Mouse (Mus musculus): ENCODE measurements at regions not wholly inside any gene's neighbourhood (a gene's known extent, or its start where the extent isn't known, plus 50 kb on each side); places are given as distances from the start of the nearest gene placed in this dataset.
"Not testable (repeated sequence)": the region's sequence is repeated elsewhere in the genome, so short reads cannot be mapped to it uniquely, and the experiment has no call there.

DNA sequence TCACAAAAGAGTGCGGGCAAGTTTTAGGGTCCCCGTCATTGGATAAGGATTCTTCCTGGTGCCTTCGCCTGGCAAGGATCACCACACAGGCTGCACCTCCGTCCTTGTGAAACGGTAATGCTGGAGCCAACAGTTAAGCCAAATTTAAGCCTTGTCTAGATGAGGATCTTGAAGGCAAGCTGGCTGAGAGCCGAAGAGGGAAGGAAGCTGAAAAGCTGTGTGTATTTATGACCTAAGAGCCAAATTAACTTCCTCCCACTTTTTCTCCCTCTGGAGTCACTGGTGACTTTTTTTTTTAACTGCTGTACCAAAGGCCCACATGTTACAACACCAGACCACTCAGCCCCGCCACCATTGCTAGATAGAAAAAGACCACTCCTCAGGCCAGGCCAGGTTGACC, 249.1 kb upstream of the Jarid2 start:
- no peak for DNase-seq

DNA sequence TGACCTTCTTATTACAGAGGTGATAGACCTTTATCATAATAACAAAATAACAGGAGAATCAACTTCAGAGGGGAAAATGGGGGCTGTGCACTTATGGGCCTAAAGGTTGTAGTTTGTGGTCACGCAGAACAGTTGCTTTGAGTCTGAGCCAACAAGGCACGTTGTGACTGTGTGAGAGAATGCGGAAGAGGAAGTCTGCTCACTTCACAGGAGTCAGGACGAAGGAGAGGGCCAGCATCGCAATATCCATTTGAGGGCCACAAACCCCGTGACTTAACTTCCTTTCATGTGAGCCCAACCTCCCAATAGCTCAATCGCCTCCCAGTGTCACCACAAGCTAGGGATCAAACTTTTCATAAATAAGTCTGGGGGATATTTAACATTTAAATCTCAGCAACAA, 246.6 kb upstream of the Jarid2 start:
- no peak for DNase-seq

DNA sequence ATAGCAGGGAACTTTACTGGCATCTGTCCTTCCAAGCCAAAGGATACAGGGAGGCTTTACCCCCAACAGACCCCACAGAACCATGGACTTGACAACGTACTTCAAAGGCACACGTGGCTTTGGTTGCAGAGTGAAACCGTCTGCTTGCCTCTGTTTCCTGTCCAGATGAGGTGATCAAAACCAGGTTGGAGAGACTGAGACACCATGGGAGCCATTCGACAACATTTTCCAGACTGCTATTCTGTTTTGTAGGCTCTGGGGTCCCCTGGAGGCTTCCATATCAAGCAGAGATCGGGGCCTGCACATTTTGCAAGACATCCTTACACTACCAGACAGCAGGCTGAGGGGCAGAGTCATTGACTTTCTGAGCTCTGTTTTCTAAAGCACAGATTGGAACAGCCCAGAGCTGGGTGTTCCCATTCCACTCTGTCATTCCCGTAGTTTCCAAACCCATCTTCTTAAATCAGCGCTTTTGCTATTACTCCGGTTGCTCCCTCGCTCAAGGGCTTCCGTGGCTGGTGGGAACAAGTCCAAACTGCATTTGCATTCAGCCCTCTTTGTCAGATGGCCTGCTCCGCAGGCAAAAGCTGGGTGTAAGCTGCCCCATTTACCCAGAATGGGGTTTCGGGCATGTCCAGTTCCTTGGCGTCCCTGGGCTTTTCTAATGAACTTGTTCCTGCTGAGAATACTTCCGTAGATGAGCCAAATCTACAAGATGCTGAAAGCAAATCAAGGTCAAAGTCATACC, 244.5 kb upstream of the Jarid2 start:
- DNase-seq = peak; percentile 70 to 73

DNA sequence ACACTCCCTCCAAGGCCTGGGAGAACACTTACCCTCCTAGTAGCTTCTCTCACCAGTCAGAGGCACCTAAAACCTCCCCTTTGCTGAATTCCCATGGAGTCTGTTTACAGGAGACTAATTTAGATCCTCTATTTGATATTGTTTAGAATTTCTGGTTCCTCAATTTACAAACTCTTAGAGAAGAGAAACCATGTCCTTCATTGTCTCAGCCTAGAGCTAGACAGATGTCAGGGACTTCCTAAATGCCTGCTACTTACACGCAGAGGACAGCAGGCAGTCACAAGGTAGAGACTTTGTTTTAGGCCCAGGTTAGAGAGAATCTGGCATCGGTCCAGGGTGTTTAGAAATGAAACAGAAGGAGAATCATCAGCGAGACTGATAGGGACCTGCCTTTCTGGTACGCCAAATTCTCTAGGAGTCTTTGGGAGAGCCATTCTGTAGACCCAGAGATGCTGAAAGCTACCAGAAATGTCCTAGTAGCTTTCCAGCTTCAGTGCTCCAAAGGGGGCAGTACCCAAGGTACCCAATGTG, 238.3 kb upstream of the Jarid2 start:
- DNase-seq = no peak

DNA sequence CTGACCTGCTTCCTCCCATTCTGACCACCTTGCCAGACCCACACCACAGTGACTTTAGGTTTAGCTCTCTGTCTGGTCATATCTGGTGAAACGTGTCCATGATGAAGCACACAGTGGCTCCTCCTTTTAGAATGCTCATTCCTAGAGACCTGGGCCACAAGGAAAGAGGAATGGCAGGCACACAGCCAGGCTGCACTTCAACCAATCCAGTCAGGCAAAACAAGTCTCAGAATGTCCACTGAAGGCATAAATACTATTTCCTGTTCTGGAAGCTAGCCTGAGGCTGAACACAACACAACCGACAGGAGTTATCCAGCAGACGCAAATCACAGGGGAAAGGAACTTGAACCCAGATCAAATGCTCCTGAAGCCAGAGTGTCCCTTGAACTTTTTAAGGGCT, 235.4 kb upstream of the Jarid2 start:
- no peak for DNase-seq

DNA sequence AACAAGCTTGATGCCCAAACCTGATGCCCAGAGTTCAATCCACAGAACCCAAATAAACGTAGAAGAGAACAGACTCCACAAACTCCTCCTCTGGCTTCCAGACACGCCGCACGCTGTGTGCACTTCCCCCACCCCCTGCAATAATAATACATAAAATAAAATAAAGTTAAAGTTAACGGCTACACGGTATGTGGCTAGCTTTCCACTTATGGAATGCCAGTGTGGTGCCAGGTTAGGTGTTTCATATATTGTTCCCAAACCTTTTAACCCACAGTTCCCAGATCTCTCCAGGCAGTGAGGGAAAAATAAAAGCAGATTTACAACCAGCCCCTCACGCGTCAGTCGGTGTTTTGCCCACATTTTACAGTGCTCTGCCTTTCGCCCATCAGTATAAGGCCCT, 233.8 kb upstream of the Jarid2 start:
- no peak for DNase-seq

DNA sequence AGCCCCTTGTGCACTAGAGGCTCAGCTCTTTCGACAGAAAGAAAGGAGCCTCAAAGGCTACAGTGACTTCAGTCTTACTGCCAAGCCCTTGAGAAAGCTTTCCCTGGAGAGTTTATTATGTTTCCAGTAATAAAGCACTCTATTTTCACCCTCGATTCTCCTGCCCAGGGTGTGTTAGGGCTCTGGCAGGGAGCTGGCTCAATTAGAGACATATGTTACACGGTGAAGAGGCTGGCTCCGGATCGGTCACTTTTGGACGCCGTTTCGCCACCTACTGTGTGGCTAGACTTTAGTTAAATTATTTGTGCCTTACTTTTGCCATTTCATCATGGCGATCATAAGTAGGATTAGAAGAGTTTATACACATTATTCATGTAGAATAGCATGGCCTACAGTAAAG, 232.7 kb upstream of the Jarid2 start:
- peak; percentile 76 to 78 for DNase-seq

DNA sequence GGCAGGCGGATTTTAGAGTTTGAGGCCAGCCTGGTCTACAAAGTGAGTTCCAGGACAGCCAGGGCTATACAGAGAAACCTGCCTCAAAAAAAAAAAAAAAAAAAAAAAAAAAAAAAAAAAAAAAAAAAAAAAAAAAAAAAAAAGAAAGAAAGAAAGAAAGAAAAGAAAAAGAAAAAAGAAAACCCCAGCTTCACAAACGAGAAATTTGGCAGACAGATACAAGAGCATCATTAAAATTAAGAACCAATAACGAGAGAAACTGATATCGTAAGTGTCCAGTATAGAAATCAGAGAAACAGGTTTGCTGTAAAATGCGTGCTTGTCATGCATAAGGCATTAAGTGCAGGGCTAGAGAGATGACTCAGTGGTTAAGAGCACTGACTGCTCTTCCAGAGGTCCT, 228.4 kb upstream of the Jarid2 start:
- not testable (repeated sequence) for DNase-seq

DNA sequence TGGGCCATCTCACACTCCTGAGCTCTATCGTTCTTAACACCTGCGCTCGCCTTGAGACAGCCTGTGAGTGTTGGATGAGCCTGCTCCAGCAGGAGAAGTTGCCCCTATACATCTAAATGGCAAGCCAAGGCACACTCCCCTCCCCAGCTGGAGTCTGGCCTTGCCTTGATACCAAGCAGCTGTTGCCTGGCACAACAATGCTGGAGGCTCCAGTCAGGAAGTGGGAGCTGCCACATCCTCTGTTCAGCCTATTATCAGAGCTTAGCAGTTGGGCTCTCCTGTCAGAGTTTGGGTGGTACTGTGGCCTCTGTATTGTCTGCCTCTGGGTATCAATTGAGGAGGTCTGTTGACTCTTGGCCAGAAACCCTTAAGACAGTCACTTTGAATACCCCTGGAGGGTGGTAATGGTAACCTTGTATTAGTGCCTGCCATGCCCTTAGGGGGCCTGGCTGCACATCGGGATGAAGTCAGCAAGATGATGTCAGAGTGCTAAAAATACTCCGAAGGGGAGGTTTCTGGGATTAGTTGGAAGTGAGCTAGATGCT, 227.4 kb upstream of the Jarid2 start:
- DNase-seq = peak in 1 of 2 experiments; percentile 24

DNA sequence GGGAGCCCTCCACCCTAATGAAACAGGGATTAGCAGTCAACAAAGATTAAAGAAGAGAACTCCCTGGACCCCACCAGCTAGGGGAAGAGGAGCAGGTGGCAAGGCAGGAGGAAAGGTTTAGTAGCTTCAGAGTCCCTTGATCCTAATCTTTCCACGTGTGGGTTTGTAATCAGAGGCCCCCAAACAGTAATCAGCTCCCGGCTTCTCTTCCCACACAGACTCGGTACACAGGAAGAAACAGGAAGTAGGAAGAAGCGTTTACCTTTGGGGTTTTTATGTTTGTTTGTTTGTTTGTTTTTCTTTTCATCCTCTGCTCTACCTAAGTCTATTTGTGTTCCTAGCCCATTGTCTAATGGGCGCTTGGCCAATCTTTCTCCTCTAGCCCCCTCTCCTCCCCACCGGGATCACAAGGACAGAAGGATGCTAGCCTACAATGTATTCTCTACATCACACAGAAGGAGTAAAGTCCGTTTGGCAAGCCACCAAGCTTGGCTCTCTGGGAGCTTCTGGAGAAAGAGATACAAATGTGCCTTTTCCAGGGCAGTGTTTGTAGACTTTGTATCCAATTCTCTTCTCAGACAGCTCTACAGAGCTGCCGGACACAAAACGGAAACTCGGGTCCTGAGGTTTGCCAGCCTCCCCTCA, 226.5 kb upstream of the Jarid2 start:
- DNase-seq = peak; percentile 65 to 67

DNA sequence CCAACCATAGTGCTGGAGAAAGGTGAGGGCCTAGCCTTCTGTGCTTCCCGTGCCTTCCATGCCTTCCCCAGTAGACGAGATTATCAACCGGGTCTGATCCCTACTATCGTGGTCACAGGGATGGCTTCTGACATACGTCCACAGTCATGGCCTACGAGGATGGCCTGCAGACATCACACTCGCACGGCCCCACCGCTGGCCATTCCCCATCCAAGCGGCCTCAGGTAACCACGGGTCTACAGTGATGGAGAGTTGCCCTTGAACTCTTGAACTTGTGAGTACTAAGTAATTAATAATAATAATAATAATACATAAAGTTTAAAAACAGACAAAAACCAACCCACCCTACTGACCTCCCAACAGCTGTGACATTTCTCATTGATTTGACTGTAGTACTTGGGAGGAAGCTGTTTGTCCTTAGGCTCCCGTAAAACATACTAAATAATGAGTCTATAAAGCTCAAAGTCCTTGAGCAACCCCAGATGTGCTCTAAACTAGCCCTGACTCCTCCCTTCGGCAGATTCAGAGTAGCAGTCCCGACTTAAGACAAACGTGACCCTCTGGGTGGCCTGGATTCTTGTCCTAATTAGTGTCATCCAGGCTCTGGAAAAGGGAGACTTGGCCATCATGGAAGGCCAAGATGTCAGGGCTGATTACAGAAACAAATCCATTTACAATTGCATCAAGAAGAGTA, 225.9 kb upstream of the Jarid2 start:
- DNase-seq = no peak

DNA sequence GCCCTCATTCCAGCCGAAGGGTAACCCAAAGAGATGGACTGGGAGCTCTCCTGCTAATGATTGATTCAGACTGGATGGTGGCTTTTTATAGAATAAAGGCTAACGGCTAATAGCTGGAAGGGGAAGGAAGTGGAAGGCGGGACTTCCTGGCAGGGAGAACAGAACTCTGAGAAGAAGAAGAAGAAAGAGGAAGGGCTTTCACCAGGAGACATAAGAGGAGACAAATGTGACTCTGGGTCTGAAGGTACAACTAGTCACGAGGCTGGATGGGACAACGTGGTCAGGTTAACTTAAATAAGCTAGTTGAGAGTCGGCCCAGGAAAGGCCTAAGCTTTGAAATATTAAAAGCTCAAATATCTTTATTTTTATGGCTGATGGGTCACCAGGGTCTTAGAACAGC, 224.8 kb upstream of the Jarid2 start:
- no peak for DNase-seq

DNA sequence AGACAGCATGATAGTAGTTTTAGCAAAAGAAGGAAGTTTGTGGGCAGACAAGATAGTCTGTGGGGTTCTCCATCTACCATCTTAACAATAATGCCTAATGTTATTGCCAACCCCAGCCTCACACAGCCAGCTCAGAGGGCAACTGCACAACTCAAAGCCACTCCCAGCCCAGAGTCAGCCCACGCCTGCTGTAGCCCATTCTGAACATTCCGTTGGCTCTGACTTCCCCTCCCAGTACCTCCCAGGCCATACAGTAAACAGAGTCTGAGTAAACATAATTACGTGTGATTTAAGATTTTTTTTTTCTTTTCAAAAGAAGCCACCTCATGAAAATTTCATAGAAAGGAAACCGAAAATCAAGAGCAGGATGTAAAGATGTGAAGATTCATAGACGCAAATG, 222.3 kb upstream of the Jarid2 start:
- no peak for DNase-seq

DNA sequence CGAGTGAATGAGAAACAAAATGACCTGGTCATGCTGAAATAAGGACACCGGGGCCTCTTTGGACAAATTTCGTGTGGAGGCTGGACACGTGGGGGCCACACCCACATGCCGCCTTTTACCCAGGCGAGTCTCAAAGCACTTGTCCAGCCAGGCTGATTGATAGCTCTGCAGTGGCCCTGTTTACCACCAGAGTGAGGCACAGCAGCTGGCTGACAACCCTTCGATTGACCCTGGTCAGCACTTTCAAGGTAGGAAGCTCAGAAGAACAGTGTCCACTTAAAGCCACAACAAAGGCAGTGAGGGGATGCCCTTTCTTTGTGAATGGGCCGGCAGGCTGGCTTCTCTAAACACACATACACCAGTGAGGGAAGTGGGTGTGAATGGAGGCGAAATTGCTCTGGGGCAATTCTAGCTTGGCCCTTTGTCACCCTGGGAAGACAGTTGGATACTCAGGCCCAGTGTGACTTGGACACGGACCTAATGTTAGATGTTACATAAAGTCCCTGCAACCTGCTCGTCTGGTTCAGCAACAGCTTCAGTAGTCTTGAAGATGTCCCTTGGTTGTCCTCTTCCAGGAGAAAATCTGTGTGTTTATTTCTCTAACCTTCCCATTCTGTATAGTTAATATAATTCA, 219.6 kb upstream of the Jarid2 start:
- no peak for DNase-seq

DNA sequence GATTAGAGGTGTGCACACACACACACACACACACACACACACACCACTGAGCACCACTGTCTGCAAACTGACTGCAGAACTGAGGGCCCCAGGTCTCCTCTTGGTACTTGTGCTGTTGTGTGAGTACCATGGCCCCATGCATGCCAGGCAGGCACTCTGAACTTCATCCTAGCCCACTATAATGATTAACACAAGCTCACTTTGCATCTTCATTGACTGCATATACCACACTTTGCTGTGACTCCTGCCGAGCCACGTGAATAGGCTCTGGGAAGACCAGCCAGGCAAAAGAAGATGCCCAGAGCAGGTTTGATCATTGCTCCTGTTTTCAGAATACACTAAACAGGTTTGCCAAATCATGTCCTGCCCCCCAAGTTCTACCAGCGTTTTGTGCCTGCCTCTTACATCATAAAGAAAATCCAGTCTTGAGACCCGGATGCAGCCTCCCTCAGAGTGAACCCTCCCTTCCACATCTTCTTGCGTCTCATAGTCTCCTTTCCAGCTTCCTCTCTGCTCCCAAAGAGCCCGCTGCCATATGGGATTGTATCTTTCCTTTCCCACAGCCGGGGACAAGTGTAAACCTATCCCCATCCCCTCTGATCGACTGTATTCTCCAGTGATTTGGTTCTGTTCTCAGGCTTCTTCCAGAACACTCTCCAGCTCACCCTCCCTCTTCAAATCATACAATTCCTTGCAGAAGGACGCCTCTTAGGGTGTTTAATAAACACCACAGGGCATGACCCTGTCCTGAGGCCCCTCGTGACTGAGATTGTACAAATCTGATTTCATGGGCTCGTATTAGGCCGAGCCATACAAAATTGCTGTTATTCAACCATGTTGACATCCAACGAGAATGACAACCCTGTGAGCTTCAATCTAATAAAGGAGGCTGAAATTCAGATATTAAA, 215.6 kb upstream of the Jarid2 start:
- no peak for DNase-seq

DNA sequence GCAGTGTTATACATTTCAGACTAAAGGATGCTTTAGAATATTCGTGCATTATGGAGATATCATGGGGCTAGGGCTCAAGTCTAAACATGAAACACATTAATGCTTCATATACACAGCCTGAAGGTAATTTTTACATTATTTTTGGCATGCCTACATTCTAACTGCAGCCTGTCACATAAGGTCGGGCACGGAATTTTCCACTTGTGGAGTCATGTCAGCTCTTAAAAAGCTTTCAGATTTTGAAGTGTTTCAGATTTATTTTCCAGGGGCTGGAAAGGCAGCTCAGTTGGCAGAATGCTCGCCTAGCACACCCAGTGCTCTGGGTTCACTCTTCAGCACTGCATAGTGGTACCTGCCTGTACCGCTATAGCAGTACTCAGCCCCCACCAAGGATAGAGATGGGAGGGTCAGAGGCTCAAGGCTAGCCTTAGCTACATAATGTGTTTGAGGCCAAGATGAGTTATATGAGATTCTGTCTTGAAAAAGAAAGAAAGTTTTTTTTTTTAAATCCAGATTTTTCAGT, 214.6 kb upstream of the Jarid2 start:
- no peak for DNase-seq

DNA sequence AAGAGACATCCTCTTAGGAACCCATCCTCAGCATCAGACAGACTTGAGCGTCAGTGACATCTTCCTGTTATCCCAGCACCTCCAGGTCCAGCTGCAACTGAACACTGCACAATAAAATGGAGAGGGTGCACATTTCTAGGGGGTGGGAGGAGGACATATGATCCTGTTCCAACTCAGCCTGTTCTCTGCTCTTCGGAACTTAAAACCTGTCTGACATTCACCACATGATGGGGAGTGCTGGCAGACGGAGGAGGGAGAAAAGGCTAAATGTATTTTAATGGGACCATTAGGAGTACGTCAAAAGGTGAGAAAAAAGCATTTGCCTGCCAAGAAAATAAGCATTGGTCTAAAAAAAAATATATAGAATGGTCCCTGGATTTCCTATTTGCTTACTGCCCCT, 212.4 kb upstream of the Jarid2 start:
- DNase-seq = no peak

DNA sequence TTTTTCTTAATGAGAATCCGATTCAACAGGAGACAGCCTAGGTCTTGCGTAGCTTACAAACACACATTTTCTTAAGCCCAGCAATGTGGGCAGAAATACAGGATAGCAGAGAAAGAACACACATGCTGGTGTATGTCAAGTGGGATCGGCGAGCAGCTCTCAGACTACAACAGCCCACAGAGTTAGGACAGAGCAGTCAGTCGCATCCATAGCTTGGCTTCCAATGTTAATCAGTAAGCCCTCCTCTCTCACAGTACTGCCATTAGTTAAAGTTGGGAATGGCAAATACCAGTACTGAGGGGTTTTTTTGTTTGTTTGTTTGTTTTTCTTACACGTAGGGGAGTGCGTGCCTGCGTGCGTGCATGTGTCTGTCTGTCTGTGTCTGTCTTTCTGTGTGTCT, 212.0 kb upstream of the Jarid2 start:
- no peak for DNase-seq

DNA sequence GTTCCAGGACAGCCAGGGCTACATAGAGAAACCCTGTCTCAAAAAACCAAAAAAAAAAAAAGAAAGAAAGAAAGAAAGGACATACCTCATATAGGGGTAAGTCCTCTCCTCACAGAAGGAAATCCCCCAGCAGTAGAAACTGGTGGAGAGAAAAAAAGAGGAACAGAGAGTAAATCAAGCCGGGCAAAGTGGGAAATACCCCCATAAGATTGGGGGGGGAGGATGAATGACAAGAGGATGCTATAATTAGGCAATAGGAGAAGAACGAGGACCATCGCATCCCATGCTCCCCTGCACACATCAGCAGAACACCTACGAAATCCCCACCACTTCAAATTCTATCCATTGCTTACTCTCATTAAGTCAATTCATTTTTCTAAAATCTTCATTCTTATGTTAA, 211.1 kb upstream of the Jarid2 start:
- no peak for DNase-seq

DNA sequence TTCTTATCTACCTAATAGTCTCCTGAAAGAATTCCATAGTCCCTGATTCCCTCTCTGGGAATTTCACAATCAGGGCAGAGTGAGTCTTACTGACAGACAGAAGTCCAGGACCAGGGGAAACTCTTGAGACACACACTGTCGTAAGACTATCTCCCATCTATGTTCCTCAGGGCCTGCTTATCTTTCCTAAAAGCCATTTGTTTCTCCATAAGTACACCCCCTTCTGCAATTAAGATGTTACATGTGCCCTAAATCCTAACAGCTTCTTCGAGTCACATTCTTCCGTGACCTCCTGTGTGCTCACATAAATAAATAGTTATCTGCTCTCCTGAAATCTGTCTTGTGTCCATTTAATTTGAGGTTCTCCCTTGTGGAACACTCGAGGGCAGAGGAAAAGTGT, 205.8 kb upstream of the Jarid2 start:
- no peak for DNase-seq

DNA sequence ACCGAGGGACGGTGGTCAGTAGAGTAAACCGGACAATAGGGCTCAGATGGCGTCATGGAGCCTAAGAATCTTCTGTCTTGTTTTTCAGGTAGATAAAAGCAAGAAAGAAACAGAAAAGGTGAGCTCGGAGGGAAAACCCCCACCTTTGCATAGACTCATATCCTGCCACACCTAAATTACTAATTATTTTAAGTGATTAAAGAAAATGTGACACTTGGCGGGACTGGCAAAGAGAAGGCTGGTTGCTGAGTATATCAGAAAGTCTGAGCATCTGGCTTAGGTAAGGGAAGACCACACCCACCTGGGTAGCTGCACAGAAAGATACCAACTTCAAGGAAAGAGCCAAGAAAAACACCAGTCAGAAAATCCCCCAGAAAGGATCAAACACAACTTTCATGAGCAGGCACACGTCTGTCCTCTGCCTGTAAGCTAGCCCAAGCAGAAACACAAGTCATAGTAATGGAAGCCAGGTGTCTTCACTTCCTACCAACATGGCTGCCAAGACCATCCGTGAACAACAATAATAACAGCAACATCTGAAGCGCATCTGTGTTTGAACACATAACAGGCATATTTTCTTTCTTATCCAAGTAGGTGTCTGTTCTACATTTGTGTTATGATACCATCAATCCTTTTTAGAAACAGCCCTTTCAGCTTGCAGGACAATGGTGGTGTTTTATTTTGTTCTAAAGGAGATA, 198.3 kb upstream of the Jarid2 start:
- DNase-seq = no peak

All from cerebellum, adult 18-20 months (tissue).